Mouse (Mus musculus) ES-Bruce4 (cell line): ENCODE measurements around the gene Igsf8.

Source experiments
- CTCF ChIP-seq: IDR thresholded peaks from one replicate; pipeline ENCODE4 v1.8.1; 2011; ENCODE audit warnings: low read depth, low read length
- POLR2A ChIP-seq: IDR thresholded peaks from one replicate; pipeline ENCODE4 v1.8.1; 2011; ENCODE audit warnings: low read length; ENCODE audit not compliant: insufficient read depth

DNA sequence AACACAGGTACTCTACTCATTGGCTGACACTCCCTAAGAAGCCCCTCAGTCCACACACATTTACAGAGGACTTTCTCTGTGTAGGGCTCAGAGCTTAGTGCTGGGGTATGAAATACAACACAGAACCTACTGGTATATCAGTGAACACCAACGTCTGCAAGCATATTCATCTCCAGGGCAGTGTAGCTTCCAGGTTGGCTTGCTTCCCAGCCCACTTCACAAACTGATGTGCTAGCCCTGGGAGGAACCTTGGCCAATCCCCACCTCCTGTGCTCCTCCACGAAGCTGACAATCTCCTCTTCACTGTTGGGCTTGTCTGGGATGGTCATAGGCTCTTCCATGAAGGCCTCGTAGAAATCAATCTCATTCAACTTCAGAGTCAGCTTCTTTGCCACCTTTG, 46.7 kb upstream of the Igsf8 start:
- TF ChIP-seq POLR2A (no peak), CTCF (no peak)
